Mouse (Mus musculus): Measurements from ENCODE around the gene Tex2. TPM values are rescaled to one million over a fixed set of nuclear protein-coding genes. Genes with fewer than 3 reads are reported as not detected.

Tex2 gene
- polyA plus RNA-seq, 1 experiment from 2014 or later, result 9.8 TPM

GRCm38 (mm10) chr11:106557398-106557797 is 55.8 kb downstream of the Tex2 start:
- Histone ChIP-seq H3K9me3 (no peaks in the 10 kb centered on the region), H3K9ac (no peak overlapping the region), H3K4me1 (peaks cover 24% of the 10 kb centered on the region), H3K27me3 (no peaks in the 10 kb centered on the region), H3K27ac (no peak overlapping the region), H3K4me2 (no peak overlapping the region), H3K4me3 (no peak overlapping the region), H3K36me3 (no peaks in the 10 kb centered on the region)
- 67% methylated on average over 7 of the region's 7 CpGs for WGBS
- ATAC-seq (ENCODE audit: borderline replicate concordance, extremely low read depth, low FRiP score, low TSS enrichment), result no peak

- no peak for ATAC-seq (ENCODE audit: borderline replicate concordance, extremely low read depth, low FRiP score, low TSS enrichment)
- WGBS, result 52% methylated on average over 4 of the region's 4 CpGs
These were observed 56.5 kb downstream of the Tex2 start for GRCm38 (mm10) chr11:106556689-106557088.

GRCm38 (mm10) chr11:106555805-106556615 is 57.2 kb downstream of the Tex2 start:
- no peaks in the 10 kb centered on the region for H3K9me3 ChIP-seq
- peaks cover 24% of the 10 kb centered on the region for H3K4me1 ChIP-seq
- H3K27ac ChIP-seq, result no peak overlapping the region
- no peaks in the 10 kb centered on the region for H3K36me3 ChIP-seq
- no peak for ATAC-seq (ENCODE audit: borderline replicate concordance, extremely low read depth, low FRiP score, low TSS enrichment)
- no peak overlapping the region for H3K4me3 ChIP-seq
- H3K9ac ChIP-seq, result no peak overlapping the region
- no peaks in the 10 kb centered on the region for H3K27me3 ChIP-seq
- WGBS, result 36% methylated on average over 10 of the region's 10 CpGs
- H3K4me2 ChIP-seq, result no peak overlapping the region

More at GRCm38 (mm10) chr11:106556689-106557088, 56.5 kb downstream of the Tex2 start:
- Histone ChIP-seq H3K4me2 (no peak overlapping the region), H3K4me1 (peaks cover 24% of the 10 kb centered on the region), H3K27me3 (no peaks in the 10 kb centered on the region), H3K36me3 (no peaks in the 10 kb centered on the region), H3K9ac (no peak overlapping the region), H3K27ac (no peak overlapping the region), H3K9me3 (no peaks in the 10 kb centered on the region), H3K4me3 (no peak overlapping the region)

- H3K4me1 ChIP-seq, result peaks cover 3% of the 10 kb centered on the region; the same call in 1 of the 2 replicates
- WGBS, result 83% methylated on average over 4 of the region's 4 CpGs
- no peak overlapping the region for H3K9ac ChIP-seq
- H3K27me3 ChIP-seq, result no peaks in the 10 kb centered on the region
- no peak overlapping the region for H3K4me3 ChIP-seq
- ATAC-seq (ENCODE audit: borderline replicate concordance, extremely low read depth, low FRiP score, low TSS enrichment), result no peak
- H3K27ac ChIP-seq, result no peak overlapping the region
- H3K9me3 ChIP-seq, result no peaks in the 10 kb centered on the region
- no peak overlapping the region for H3K4me2 ChIP-seq
- peaks cover 6% of the 10 kb centered on the region; the same call in 1 of the 2 replicates for H3K36me3 ChIP-seq
These were observed 62.8 kb downstream of the Tex2 start for GRCm38 (mm10) chr11:106550398-106550797.

GRCm38 (mm10) chr11:106546081-106546480 is 67.1 kb downstream of the Tex2 start:
- Histone ChIP-seq H3K36me3 (peaks cover 20% of the 10 kb centered on the region; the same call in 1 of the 2 replicates), H3K9ac (no peak overlapping the region), H3K4me3 (no peak overlapping the region), H3K4me2 (no peak overlapping the region), H3K4me1 (no peaks in the 10 kb centered on the region), H3K9me3 (no peaks in the 10 kb centered on the region), H3K27me3 (no peaks in the 10 kb centered on the region), H3K27ac (no peak overlapping the region)
- WGBS, result 95% methylated on average over 4 of the region's 4 CpGs
- ATAC-seq (ENCODE audit: borderline replicate concordance, extremely low read depth, low FRiP score, low TSS enrichment), result no peak

GRCm38 (mm10) chr11:106544916-106545315 is 68.3 kb downstream of the Tex2 start:
- H3K27ac ChIP-seq, result no peak overlapping the region
- no peak overlapping the region for H3K9ac ChIP-seq
- no peak overlapping the region for H3K4me3 ChIP-seq
- no peaks in the 10 kb centered on the region for H3K27me3 ChIP-seq
- no peak for ATAC-seq (ENCODE audit: borderline replicate concordance, extremely low read depth, low FRiP score, low TSS enrichment)
- WGBS, result 81% methylated on average over 9 of the region's 9 CpGs
- H3K9me3 ChIP-seq, result no peaks in the 10 kb centered on the region
- no peaks in the 10 kb centered on the region for H3K4me1 ChIP-seq
- no peak overlapping the region for H3K4me2 ChIP-seq
- peaks cover 20% of the 10 kb centered on the region; the same call in 1 of the 2 replicates for H3K36me3 ChIP-seq

GRCm38 (mm10) chr11:106544133-106544532 is 69.1 kb downstream of the Tex2 start:
- ATAC-seq (ENCODE audit: borderline replicate concordance, extremely low read depth, low FRiP score, low TSS enrichment), result no peak
- 89% methylated on average over 11 of the region's 11 CpGs for WGBS
- no peak overlapping the region for H3K27ac ChIP-seq
- H3K27me3 ChIP-seq, result no peaks in the 10 kb centered on the region
- H3K36me3 ChIP-seq, result peaks cover 20% of the 10 kb centered on the region; the same call in 1 of the 2 replicates
- no peak overlapping the region for H3K4me3 ChIP-seq
- no peaks in the 10 kb centered on the region for H3K4me1 ChIP-seq
- H3K9ac ChIP-seq, result no peak overlapping the region
- H3K4me2 ChIP-seq, result no peak overlapping the region
- no peaks in the 10 kb centered on the region for H3K9me3 ChIP-seq

GRCm38 (mm10) chr11:106543006-106543405 is 70.2 kb downstream of the Tex2 start:
- Histone ChIP-seq H3K27ac (no peak overlapping the region), H3K36me3 (peaks cover 20% of the 10 kb centered on the region; the same call in 1 of the 2 replicates), H3K4me3 (no peak overlapping the region), H3K4me2 (no peak overlapping the region), H3K9ac (no peak overlapping the region), H3K27me3 (no peaks in the 10 kb centered on the region), H3K4me1 (no peaks in the 10 kb centered on the region), H3K9me3 (no peaks in the 10 kb centered on the region)
- ATAC-seq (ENCODE audit: borderline replicate concordance, extremely low read depth, low FRiP score, low TSS enrichment), result no peak
- WGBS, result 81% methylated on average over 13 of the region's 13 CpGs

- Histone ChIP-seq H3K4me2 (no peak overlapping the region), H3K9ac (no peak overlapping the region), H3K27me3 (no peaks in the 10 kb centered on the region), H3K9me3 (no peaks in the 10 kb centered on the region), H3K36me3 (peaks cover 20% of the 10 kb centered on the region; the same call in 1 of the 2 replicates), H3K27ac (no peak overlapping the region), H3K4me1 (no peaks in the 10 kb centered on the region), H3K4me3 (no peak overlapping the region)
- no peak for ATAC-seq (ENCODE audit: borderline replicate concordance, extremely low read depth, low FRiP score, low TSS enrichment)
These were observed 70.8 kb downstream of the Tex2 start for GRCm38 (mm10) chr11:106542385-106542784.

GRCm38 (mm10) chr11:106540506-106541268 is 72.5 kb downstream of the Tex2 start:
- Histone ChIP-seq H3K27me3 (no peaks in the 10 kb centered on the region), H3K4me3 (no peak overlapping the region), H3K9ac (no peak overlapping the region), H3K36me3 (peaks cover 15% of the 10 kb centered on the region; the same call in 1 of the 2 replicates), H3K9me3 (no peaks in the 10 kb centered on the region), H3K4me1 (no peaks in the 10 kb centered on the region), H3K27ac (no peak overlapping the region), H3K4me2 (no peak overlapping the region)
- WGBS, result 77% methylated on average over 13 of the region's 13 CpGs
- no peak for ATAC-seq (ENCODE audit: borderline replicate concordance, extremely low read depth, low FRiP score, low TSS enrichment)

GRCm38 (mm10) chr11:106536253-106536912 is 76.8 kb downstream of the Tex2 start:
- 0 out of 2 replicates have a peak, but pooled peaks have one; percentile 23 for ATAC-seq (ENCODE audit: borderline replicate concordance, extremely low read depth, low FRiP score, low TSS enrichment)
- H3K4me1 ChIP-seq, result no peaks in the 10 kb centered on the region
- no peak overlapping the region for H3K4me2 ChIP-seq
- H3K27me3 ChIP-seq, result no peaks in the 10 kb centered on the region
- no peak overlapping the region for H3K4me3 ChIP-seq
- H3K36me3 ChIP-seq, result no peaks in the 10 kb centered on the region
- H3K9me3 ChIP-seq, result no peaks in the 10 kb centered on the region
- WGBS, result 59% methylated on average over 11 of the region's 11 CpGs
- no peak overlapping the region for H3K9ac ChIP-seq
- peak overlapping the region; percentile 16; the same call in 1 of the 2 replicates for H3K27ac ChIP-seq
